Mouse (Mus musculus) neutrophil, adult 83 days (primary cell): ENCODE results near the gene Gm10722. TPM values are rescaled to one million over a fixed set of nuclear protein-coding genes. Genes with fewer than 3 reads are reported as not detected.

Source experiments
- total RNA-seq, 2 experiments: library from RNA; stranded (reverse); gene quantifications; one replicate each; pipeline ENCODE4 v1.2.4; 2023

Gene Gm10722
- not detected for total RNA-seq

DNA sequence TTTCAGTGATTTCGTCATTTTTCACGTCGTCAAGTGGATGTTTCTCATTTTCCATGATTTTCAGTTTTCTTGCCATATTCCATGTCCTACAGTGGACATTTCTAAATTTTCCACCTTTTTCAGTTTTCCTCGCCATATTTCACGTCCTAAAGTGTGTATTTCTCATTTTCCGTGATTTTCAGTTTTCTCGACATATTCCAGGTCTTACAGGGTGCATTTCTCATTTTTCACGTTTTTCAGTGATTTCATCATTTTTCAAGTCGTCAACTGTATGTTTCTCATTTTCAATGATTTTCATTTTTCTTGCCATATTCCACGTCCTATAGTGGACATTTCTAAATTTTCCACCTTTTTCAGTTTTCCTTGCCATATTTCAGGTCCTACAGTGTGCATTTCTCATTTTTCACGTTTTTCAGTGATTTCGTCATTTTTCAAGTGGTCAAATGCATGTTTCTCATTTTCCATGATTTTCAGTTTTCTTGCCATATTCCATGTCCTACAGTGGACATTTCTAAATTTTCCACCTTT is at the start of gene Gm10722:
Gm10722 (plus strand) TSS at position 478 of the 528 bp plus-strand sequence.

DNA sequence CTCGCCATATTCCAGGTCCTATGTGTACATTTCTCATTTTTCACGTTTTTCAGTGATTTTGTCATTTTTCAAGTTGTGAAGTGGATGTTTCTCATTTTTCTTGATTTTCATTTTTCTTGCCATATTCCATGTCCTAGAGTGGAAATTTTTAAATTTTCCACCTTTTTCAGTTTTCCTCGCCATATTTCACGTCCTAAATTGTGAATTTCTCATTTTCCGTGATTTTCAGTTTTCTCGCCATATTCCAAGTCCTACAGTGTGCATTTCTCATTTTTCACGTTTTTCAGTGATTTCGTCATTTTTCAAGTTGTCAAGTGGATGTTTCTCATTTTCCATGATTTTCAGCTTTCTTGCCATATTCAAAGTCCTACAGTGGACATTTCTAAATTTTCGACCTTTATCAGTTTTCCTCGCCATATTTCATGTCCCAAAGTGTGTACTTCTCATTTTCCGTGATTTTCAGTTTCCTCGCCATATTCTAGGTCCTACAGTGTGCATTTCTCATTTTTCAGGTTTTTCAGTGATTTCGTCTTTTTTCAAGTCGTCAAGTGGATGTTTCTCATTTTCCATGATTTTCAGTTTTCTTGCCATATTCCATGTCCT is 2.2 kb downstream of the Gm10722 start, which contains the start of gene Gm11168:
Gm11168 (plus strand) TSS at position 553 of the 603 bp plus-strand sequence.

DNA sequence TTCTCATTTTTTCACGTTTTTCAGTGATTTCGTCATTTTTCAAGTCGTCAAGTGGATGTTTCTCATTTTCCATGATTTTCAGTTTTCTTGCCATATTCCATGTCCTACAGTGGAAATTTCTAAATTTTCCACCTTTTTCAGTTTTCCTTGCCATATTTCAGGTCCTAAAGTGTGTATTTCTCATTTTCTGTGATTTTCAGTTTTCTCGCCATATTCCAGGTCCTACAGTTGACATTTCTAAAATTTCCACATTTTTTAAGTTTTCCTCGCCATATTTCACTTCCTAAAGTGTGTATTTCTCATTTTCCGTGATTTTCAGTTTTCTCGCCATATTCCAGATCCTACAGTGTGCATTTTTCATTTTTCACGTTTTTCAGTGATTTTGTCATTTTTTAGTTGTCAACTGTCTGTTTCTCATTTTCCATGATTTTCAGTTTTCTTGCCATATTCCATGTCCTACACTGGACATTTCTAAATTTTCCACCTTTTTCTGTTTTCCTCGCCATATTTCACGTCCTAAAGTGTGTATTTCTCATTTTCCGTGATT is 12.1 kb downstream of the Gm10722 start, which contains the start of gene Gm10721:
Gm10721 (plus strand) TSS at position 408 of the 547 bp plus-strand sequence.

GRCm38 (mm10) chr9:3015354-3015753 is 14.6 kb downstream of the Gm10722 start, which contains the start of gene Gm10720:
TSS of gene Gm10720 (plus strand) at chr9:3015654.

GRCm38 (mm10) chr9:3017108-3017507 is 16.4 kb downstream of the Gm10722 start, which contains the start of gene Gm10719:
TSS of gene Gm10719 (plus strand) at chr9:3017408.

DNA sequence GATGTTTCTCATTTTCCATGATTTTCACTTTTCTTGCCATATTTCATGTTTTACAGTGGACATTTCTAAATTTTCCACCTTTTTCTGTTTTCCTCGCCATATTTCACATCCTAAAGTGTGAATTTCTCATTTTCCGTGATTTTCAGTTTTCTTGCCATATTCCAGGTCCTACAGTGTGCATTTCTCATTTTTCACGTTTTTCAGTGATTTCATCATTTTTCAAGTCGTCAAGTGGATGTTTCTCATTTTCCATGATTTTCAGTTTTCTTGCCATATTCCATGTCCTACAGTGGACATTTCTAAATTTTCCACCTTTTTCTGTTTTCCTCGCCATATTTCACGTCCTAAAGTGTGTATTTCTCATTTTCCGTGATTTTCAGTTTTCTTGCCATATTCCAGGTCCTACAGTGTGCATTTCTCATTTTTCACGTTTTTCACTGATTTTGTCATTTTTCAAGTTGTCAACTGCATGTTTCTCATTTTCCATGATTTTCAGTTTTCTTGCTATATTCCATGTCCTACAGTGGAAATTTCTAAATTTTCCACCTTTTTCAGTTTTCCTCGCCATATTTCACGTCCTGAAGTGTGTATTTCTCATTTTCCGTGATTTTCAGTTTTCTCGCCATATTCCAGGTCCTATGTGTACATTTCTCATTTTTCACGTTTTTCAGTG is 22.7 kb downstream of the Gm10722 start, which contains the start of gene Gm10718:
Gm10718 (plus strand) TSS at position 236 of the 673 bp plus-strand sequence.

DNA sequence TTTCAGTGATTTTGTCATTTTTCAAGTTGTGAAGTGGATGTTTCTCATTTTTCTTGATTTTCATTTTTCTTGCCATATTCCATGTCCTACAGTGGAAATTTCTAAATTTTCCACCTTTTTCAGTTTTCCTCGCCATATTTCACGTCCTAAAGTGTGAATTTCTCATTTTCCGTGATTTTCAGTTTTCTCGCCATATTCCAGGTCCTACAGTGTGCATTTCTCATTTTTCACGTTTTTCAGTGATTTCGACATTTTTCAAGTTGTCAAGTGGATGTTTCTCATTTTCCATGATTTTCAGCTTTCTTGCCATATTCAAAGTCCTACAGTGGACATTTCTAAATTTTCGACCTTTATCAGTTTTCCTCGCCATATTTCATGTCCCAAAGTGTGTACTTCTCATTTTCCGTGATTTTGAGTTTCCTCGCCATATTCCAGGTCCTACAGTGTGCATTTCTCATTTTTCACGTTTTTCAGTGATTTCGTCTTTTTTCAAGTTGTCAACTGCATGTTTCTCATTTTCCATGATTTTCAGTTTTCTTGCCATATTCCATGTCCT is 24.3 kb downstream of the Gm10722 start, which contains the start of gene Gm10717:
Gm10717 (plus strand) TSS at position 506 of the 556 bp plus-strand sequence.

GRCm38 (mm10) chr9:3034299-3034698 is 33.6 kb downstream of the Gm10722 start, which contains the start of gene Gm17535:
TSS of gene Gm17535 (plus strand) at chr9:3034599.

DNA sequence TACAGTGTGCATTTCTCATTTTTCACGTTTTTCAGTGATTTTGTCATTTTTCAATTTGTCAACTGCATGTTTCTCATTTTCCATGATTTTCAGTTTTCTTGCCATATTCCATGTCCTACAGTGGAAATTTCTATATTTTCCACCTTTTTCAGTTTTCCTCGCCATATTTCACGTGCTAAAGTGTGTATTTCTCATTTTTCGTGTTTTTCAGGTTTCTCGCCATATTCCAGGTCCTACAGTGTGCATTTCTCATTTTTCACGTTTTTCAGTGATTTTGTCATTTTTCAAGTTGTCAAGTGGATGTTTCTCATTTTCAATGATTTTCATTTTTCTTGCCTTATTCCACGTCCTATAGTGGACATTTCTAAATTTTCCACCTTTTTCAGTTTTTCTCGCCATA is 35.9 kb downstream of the Gm10722 start, which contains the start of gene Gm10715:
Gm10715 (plus strand) TSS at position 301 of the 400 bp plus-strand sequence.

Other genes starting within 250 kb of the Gm10722 start
- 1 to 10 TPM in 1 of 2 experiments, not detected in 1; 1.3 TPM for gene Gm11168, start 2.4 kb downstream of the Gm10722 start, total RNA-seq
- gene Gm10721, start 12.2 kb downstream of the Gm10722 start, total RNA-seq, result 1 to 10 TPM; 1.5 to 4.6 TPM
- 1 to 10 TPM in 1 of 2 experiments, not detected in 1; 1.8 TPM for gene Gm10720, start 14.7 kb downstream of the Gm10722 start, total RNA-seq
- 1 to 10 TPM; 3.2 to 4.5 TPM for gene Gm10719, start 16.5 kb downstream of the Gm10722 start, total RNA-seq
- 1 to 10 TPM; 3.5 to 6.1 TPM for gene Gm10718, start 22.6 kb downstream of the Gm10722 start, total RNA-seq
- gene Gm10717, start 24.5 kb downstream of the Gm10722 start, total RNA-seq, result 1 to 10 TPM; 1.3 to 1.6 TPM
- not detected for gene Gm17535, start 33.7 kb downstream of the Gm10722 start, total RNA-seq
- gene Gm10715, start 36.0 kb downstream of the Gm10722 start, total RNA-seq, result not detected